8 mouse cellular contexts compared by ENCODE assay signal in the genomic region with DNA sequence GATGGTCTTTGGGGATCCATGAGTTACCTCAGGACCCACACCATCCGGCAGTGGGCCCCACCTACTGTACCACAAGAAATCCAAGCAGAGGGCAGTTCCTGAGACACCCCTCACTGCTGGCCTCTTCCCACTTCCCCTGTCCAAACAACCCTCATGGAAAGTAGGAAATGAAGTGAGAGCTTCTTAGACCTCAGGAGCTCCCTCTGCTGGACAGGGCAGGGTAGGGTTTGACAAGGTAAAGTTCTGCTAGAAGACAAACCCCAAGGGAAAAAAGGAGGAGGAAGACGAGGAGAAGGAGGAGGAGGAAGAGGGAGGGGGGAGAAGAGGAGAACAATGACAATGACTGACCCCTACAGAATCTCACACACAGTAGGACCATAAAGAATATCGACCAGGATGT. TPM values are rescaled to one million over a fixed set of nuclear protein-coding genes. Genes with fewer than 3 reads are reported as not detected.
A peak's percentile ranks its signal among the peaks of the same experiment; 100 is the strongest.
DNase-seq lines count a peak whose midpoint lies in the region; TF ChIP-seq lines count a peak whose summit lies in the region.
"Had no signal": no experiment of that assay in that cellular context is flagged by ENCODE, and none has a peak within 500 bp of the region (broad histone marks: within the 10 kb centered on the region; RNA-seq: fewer than 3 reads in every experiment).

No protein-coding gene starts in this region.

- no peak overlapping the region for H3K9ac ChIP-seq in ES-Bruce4 (ENCODE audit: low read depth, poor library complexity, severe bottlenecking)

- H3K36me3 ChIP-seq in ES-Bruce4 (ENCODE audit: control insufficient read depth, insufficient read depth, low read length, poor library complexity, severe bottlenecking): no peaks in the 10 kb centered on the region

- no peak overlapping the region for H3K4me3 ChIP-seq in ES-Bruce4 (ENCODE audit: low read depth, low read length)

- no peak for TF ChIP-seq EP300 in ES-Bruce4 (IDR thresholded peaks at IDR 0.05; ENCODE audit: insufficient read depth, low read depth, low read length)

- TF ChIP-seq CTCF in ES-Bruce4 (IDR thresholded peaks at IDR 0.05; ENCODE audit: low read depth, low read length): peak; percentile 12

- H3K9me3 ChIP-seq in ES-Bruce4 (replicated peaks; ENCODE audit: control insufficient read depth, insufficient read depth, low read length, poor library complexity, severe bottlenecking): no peaks in the 10 kb centered on the region

- peak; percentile 37 for DNase-seq in layer of hippocampus, adult 11-12 months (ENCODE audit: low spot score)
- no peak for DNase-seq in layer of hippocampus, postnatal 14 days (ENCODE audit: low spot score in 2 of 2)
- DNase-seq in ZHBTc4 (ENCODE audit: low read depth, low spot score): peak; percentile 71
- peak; percentile 48 for DNase-seq in forelimb bud, embryonic 11.5 days (ENCODE audit: low read depth, low spot score)
- peak; percentile 62 for DNase-seq in lung, postnatal 36 days
- no peak for DNase-seq in natural killer cell, adult 2 months (ENCODE audit: low spot score in 2 of 2)

- no peaks in the 10 kb centered on the region for H3K4me1 ChIP-seq in ES-Bruce4 (ENCODE audit: control insufficient read depth, insufficient read depth, low read length)

- no peak for TF ChIP-seq POLR2A in ES-Bruce4 (IDR thresholded peaks at IDR 0.05; ENCODE audit: insufficient read depth, low read length)

- H3K27ac ChIP-seq in ES-Bruce4 (ENCODE audit: insufficient read depth, low read length): no peak overlapping the region
- H3K27ac ChIP-seq: macrophage had no signal

- H3K27me3 ChIP-seq in ES-Bruce4 (ENCODE audit: control insufficient read depth, insufficient read depth, low read length, poor library complexity, severe bottlenecking): no peaks in the 10 kb centered on the region

RNA-seq across cellular contexts. Expression of a gene that starts 46.4 kb away (rescaled TPM):
- total RNA-seq in layer of hippocampus, postnatal 14 days (2021): 1 to 10 TPM; 1.6 to 3.0 TPM
- 1.6 and 2.4 TPM in 2 replicates for polyA plus RNA-seq in ES-Bruce4 (2011; ENCODE audit: insufficient read depth, insufficient read length, low read depth, missing spikeins)
- polyA plus RNA-seq: macrophage had no signal

Comparison
In these comparisons a context has a peak if more than half of its experiments do, and no peak if none do; other contexts are left out.
1. DNase-seq: peak in layer of hippocampus, adult 11-12 months (single experiment), ZHBTc4 (single experiment), forelimb bud, embryonic 11.5 days (single experiment) and lung, postnatal 36 days (single experiment); none in layer of hippocampus, postnatal 14 days (0 of 2) and natural killer cell, adult 2 months (0 of 2).